Mouse (Mus musculus): ENCODE measurements at regions not wholly inside any gene's neighbourhood (a gene's known extent, or its start where the extent isn't known, plus 50 kb on each side); places are given as distances from the start of the nearest gene placed in this dataset.

- DNase-seq (ENCODE audit: low spot score) = peak; percentile 6
These were observed 84.4 kb downstream of the Tspan8 start for GRCm38 (mm10) chr10:115901070-115901469.

GRCm38 (mm10) chr10:115903049-115903448, 86.4 kb downstream of the Tspan8 start:
- no peak for DNase-seq (ENCODE audit: low spot score)

GRCm38 (mm10) chr10:115921032-115921431, 97.0 kb upstream of the Ptprr start:
- no peak for DNase-seq (ENCODE audit: low spot score)
